Mouse (Mus musculus) c-Kit-positive CD71-negative TER-119-negative erythroid progenitor cells, embryonic 14.5 days (primary cell): Measurements from ENCODE around the gene Hoxa9.

Experiments
- DNase-seq: peaks from one replicate; pipeline ENCODE4 v3.0.0-alpha.2; 2013; ENCODE audit warnings: low read depth

The Hoxa9 gene

GRCm38 (mm10) chr6:52244471-52245039 is 13.7 kb upstream of the Hoxa9 start:
- no peak for DNase-seq

GRCm38 (mm10) chr6:52243681-52244121 is 12.8 kb upstream of the Hoxa9 start:
- no peak for DNase-seq

- DNase-seq = no peak
These were observed 12.0 kb upstream of the Hoxa9 start for GRCm38 (mm10) chr6:52242801-52243332.

DNA sequence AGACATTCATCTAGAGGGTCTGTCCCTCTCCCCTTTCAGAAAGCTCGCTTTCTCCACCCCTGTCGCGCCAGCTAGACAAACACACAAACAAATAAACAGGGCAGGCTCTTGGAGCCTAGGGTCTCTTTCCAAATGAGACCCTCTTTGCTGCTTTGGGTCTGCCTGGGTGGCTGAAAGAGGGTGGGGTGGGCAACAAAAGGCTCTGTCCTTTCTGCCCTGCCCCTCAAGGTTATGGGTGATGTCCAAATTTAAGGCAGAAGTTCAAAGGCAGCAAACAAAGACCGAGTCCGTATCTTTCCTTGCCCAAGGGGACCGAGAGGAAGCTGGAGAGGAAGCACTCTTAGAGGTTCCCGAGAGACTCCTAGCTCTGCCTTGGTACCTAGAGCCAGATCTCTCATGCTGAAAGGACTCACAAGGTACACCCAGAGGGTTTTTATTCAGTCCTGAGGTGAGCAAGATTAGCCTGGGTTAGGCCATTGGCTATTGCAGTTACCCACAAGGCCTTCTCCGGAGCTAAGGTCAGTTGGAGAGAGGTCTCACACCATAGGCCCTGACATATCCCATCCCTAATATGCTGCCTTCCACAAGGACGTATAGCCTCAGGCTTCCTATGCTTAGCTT is 10.2 kb upstream of the Hoxa9 start:
- DNase-seq = no peak

- peak; percentile 74 for DNase-seq
These were observed 9.6 kb upstream of the Hoxa9 start, which contains the start of gene Hoxa10 for GRCm38 (mm10) chr6:52240389-52241000. Gene Hoxa10 (minus strand): TSS chr6:52240854.

DNA sequence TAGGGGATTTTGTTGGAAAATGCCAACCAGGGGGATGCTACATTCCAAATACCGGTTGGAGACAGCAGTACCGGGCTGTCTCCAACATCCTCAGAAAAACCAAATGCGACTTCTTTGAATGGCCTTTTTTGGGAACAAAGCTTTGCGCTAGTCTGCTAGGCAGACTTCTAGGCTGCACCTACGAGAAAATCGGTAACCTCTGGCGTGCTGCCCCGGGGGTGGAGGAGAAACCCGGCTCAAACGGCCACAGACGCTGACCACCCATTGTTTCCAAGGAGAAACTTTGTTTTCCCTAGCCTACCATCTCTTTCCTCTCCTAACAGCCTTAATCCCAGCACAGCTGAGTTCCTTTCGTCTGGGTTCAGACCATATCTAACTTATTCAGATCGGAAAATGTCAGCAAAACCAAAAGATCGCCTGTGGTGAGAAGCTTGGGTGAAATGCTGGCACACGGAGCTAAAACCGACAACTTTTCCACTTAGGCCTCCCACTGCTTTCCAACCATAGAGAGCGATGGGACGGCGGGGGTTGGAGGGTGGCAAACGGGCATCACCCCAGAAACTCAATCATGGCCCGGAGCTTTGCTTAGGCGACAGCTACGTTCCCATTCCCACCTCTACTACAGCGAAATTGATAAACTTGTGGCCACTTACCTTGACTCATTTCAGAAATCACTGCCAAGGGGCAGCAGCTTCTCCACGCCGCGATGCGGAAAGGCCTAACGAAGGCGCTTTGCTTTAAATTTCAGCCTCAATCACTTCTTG is 8.9 kb upstream of the Hoxa9 start:
- DNase-seq = no peak

DNA sequence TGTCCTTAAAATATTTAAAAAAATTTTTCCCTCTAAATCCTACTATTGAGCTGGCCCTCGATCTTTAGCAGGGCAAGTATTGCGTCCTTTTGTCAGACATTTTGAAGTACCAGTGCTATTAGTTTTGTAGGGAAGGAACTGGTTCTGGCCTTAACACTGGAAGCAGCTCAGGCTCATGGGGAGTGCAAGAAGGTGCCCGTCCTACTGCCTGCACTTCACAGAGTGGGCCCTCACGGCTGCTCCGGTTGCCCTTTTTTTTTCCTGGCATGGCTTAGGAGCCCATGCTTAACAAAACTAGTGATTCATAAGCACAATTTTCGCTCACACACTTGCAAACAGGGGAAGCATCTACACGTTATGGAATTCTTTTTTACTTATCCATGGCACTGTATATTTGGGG is 8.1 kb upstream of the Hoxa9 start:
- no peak for DNase-seq

DNA sequence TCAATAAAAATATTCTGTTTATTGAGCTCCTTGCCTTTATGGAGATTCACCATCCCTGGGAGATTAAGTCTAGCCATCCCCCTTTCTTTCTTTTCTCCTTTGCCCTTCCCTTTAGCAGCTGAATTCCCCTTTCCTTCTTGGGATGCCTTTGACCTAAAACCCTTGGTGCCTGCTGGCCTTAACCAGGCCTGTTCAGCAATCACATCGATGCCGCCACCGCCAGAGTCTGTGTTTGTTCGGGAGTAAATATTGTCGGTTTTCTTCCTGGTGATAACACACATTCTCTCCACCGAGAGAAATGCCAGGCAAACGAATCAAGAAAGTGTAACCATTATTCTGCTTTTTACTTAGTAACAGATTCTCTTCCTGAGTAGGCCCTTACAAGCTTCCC is 7.3 kb upstream of the Hoxa9 start:
- DNase-seq = no peak

DNA sequence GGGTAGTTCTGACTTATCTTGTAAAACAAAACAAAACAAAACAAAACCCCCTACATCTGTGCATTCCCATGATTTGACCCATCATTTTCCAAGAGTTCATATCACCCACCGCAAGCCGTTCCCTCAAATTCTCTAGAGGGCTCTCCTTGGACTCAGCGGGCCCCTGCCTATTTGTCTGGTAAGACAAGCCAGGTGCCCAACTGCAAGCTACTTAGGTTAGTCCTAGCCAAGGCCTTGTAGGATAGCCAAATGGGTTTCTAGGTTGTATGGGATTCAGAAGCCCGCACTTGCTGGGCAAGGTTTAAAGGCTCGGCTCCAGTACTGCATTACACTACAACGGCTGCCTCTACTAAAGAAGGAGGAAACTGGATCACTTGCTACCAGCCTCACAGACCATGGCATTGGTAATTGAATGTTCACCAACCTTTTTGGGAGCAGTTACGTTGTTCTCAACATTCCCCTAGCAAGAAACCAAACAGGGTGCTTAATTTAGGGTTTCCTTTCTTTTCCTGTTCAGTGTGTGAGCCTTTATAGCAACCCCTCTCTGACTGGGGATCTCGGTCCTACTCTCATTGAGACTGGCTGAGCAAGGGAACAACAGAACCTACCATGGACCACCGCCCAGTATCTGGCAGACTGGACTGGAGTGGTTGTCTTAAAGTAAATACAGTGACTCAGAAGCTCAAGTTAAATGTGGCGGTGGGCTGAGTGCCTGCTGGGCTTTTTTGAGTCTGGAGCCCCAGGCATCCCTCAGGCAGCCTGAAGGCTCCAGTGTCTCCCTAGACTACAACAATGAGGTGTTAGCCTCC is 6.7 kb upstream of the Hoxa9 start:
- no peak for DNase-seq

DNA sequence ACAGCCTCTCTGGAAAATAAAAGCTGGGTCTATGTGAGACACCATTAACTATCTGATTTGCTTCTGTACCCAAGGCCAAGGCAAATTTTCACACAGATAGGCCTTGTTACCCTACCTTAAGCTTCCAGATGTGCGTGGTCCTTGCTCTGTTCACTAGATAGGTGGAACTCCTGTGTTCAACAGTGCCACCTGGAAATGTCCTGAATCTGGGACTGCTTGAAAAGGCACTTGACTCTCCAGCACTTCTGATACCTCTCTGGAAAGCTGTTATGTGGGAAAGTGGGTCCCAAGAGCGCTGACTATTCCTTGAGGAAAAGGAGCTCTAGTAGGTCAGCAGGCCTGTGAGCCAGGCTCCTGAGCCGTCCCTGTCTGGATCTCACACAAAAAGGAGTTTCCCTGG is 5.9 kb upstream of the Hoxa9 start:
- DNase-seq = no peak

DNA sequence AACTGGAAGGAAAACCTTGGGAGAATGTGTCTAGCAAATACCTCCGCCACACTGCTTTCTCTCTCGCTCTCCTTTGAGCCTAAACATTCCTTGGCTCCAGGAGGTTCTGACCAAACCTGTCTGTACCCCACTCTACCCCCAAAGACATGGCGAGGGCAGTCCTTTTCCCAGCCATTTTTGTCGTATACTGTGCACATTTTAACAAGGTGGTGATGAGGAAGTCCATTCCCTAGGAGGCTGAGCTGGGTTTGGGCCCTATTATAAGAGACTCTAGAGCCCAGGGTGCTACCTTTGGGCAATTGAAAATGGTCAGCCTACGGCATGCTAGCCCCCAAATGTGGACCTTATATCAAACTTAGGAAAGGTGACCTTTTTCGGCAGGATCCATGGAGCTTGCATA is 5.0 kb upstream of the Hoxa9 start:
- DNase-seq = no peak

DNA sequence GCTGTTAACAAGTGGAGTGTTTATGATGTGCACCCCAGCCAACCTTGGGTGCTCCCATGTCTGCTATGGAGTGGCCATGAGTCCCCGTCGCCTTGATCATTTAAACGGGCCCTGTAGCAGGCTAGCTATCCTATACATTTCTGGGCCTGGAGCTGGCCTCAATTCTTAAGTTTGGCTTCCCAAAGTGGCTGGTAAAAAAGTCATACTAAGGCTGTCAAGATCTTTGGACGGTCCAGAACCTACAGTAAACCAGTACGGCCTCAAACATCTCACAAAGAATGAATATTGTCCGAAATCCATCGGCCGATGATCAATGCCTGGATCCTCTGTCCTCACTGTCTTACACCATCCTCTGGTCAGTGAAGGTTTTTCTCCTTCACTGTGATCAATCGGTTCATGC is 4.4 kb upstream of the Hoxa9 start:
- no peak for DNase-seq

DNA sequence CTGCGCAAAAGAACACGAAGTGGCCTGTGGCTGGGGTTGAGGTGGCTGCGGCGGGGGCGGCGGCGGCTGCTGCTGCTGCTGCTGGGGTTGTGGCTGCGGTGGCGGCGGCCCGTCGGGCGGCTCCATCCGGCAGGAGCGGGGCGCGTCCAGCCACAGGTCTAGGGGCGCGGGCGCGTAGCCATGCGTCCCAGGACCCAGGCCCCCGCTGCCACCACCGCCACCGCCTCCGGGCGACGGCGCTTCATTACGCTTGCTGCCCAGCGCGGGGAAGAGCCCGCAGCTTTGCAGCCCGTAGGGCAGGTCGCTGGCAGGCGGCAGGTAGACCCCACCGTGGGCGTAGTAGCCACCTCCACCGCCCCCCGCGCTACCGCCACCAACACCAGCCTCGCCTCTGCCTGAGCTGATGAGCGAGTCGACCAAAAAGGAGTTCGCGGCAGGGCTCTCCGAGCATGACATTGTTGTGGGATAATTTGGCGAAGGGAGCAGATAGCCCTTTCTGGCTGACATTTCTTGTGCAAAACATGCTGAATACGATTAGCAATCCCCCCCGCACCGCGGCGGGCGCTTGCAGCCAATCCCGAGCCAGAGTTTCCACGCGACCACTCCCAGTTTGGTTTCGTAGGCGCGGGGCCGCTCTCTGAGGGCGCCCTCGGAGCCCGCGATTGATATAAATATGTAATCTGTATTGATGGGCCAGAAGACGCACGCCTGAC is 3.7 kb upstream of the Hoxa9 start:
- no peak for DNase-seq

DNA sequence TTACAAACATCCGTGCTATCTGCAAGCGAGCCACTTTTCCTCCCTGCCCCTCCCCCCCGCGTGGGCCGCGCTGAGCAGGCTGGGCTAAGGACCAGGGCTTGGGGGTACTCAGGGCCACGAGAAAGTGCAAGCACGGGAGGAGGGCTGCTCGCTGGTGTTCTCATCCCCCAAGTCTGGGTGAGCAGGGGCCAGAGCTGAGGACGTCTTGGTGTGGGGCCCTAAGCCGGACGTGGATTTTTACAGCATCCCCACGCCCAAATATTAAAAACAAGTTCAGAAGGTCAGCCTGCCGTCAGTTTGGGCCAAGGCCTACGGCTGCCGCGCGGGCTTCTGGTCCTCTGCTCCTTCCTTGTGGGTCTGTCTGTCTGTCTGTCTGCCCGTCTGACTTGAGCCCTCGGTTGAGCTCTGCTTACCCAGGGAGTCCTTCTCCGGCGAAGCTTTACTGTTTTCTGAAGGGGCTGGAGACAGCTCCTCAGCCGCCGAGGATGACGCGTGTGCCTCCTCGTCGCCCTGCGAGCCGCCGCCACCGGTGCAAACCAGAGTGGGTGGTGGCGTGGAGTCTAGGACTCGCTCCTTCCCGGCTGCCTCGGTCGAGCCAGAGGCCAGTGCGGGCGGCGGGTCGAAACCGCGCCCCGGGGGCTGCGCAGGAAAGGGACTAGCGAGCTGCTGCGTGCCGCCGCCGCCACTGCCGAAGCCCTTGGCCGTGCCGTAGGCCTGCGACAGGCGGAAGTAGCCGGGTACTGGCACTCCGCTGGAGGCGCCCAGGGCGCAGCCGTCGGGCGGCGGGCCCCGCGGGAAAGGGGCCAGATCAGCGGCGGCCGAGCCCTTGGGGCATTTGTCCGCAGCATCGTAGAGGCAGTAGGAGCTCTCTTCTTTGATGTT is 2.9 kb upstream of the Hoxa9 start:
- DNase-seq = no peak

GRCm38 (mm10) chr6:52232984-52233545 is 2.2 kb upstream of the Hoxa9 start:
- no peak for DNase-seq

- no peak for DNase-seq
These were observed 1.7 kb upstream of the Hoxa9 start for GRCm38 (mm10) chr6:52232568-52232965.

GRCm38 (mm10) chr6:52231885-52232567 is 1.1 kb upstream of the Hoxa9 start:
- no peak for DNase-seq

- no peak for DNase-seq
These were observed 1.1 kb downstream of the Hoxa9 start for GRCm38 (mm10) chr6:52229558-52230416.
